Mouse (Mus musculus) kidney, adult 9 months (tissue): ENCODE results near the gene Ssty2.
"Not testable (repeated sequence)": the region's sequence is repeated elsewhere in the genome, so short reads cannot be mapped to it uniquely, and the experiment has no call there.

Experiments
- DNase-seq: peaks from one replicate; pipeline ENCODE4 v3.0.0; 2022

The Ssty2 gene

DNA sequence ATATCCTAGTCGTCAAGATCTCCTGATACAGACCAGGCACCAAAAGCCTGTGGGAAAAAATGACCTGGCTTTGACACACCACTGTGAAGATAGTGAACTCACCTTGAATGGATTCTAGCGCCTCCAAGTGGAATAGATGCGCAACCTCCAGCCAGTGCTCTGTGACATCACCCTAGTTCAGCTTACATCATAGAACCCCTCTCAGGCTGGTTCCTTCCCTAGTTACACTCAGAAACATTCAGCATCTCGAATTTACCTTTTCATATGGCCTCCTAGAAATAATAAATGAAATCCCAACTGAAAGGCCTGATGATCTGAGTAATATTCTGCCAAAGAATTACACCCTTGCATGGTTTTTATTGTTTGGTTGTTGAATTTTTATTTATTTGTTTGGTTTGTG is at the start of gene Ssty2:
Gene Ssty2 (minus strand): TSS at position 101 of the 400 bp plus-strand sequence.
- DNase-seq: not testable (repeated sequence)
